Mouse (Mus musculus): ENCODE measurements around the gene Ssh2.

- no peak for TF ChIP-seq CTCF (IDR thresholded peaks at IDR 0.05; ENCODE audit: borderline replicate concordance, insufficient read depth, low read length)
- no peak for TF ChIP-seq POLR2A (IDR thresholded peaks at IDR 0.05; ENCODE audit: low read depth, low read length)
Measured at GRCm38 (mm10) chr11:77437026-77437425, 220.9 kb downstream of the Ssh2 start.
